Mouse (Mus musculus): ENCODE measurements around the gene Gpam.
"Not testable (repeated sequence)": the region's sequence is repeated elsewhere in the genome, so short reads cannot be mapped to it uniquely, and the experiment has no call there.

Gpam gene

DNA sequence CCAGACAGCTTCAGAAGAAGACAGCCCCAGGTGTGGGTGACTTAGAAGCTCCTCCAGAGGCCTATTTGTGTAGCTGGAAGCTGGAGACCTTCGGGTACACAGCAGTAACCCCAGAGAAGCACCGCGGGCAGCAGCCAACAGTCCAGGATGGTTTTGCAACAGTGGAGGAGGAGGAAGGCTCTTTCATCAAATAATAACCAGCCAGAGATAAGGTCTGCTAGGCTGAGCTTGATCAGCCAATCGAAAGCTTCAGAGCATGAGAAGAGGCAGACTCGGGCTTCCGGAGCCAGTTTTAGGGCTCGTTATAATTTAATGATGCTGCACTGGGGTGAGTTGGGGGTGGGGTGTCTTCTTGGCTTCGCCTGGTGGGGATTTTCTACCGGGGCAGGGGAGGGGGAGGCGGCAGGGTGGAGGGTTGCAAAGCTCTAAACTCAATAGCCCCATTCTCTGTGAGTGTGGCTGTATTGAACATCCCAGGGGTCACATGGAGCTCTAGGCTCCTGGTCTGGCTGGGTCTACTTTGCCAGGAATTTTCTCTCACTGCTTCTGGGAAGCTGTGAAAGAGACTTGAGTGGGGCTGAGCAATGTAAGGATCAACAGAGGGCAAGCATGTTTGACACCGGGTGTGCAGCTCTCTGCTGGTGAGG, at the start of gene Gpam:
Gpam (minus strand) TSS at position 167 of the 647 bp plus-strand sequence.
- DNase-seq (ENCODE audit: low read depth, low spot score), result no peak

DNA sequence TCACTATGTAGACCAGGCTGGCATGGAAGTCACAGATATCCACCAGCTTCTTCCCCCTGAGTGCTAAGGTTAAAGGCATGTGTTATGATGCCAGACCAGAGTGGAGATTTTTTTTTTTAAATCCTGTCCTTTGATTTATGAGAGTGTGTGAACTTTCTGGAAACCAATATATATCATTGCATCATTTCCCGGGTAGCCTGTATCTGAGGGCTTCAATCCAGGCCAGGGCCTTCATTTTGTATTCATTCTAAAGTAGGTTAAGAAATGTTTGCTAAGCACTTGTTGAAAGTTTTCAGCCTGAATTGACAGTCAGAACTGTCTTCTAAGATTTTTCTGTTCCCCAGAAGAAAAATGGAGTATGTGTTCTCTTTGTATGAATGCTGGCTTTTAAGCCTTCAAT, 44.5 kb upstream of the Gpam start:
- no peak for DNase-seq (ENCODE audit: low read depth, low spot score)

DNA sequence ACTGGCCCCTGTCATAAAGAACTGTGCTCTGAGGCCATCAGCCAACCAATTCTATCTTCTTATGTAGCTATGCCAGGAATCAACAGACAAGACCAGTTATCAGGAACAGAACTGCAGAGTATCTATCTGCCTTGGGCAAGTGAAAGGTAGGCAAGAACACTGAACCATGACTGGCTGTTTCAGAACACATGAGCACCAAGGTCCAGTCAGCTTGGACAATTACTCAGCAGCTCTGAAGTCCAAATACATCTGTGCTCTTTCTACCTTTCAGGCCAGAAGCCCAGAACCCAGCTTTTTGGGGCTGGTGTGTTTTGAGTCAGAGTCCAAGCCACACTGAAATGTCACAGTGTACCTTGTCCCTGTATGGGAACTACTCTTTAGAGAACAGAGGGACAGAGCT, 43.4 kb upstream of the Gpam start:
- DNase-seq (ENCODE audit: low read depth, low spot score), result no peak

DNA sequence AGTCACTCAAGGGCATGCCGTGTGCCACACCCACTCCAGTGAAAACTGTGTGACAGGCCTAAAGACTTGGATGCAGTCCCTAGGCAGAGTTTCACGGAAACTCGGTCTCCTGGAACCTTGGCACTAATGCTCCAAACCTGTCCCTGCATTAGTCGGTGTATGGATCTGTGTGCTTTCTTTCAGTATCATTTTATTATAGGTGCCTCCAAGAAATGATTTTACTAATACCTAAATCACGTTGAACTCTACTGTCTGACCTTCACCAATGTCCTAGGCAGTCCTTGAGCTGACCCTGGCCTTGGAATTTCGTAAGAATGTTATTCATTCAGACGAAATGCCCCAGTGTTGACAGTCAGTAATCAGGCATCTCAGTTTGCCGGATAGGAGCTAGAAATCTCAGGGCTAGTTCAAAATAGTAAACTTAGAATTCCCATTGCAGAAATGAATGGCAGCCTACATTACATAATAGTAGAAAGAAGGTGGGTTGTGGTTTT, 42.2 kb upstream of the Gpam start:
- not testable (repeated sequence) for DNase-seq (ENCODE audit: low read depth, low spot score)

DNA sequence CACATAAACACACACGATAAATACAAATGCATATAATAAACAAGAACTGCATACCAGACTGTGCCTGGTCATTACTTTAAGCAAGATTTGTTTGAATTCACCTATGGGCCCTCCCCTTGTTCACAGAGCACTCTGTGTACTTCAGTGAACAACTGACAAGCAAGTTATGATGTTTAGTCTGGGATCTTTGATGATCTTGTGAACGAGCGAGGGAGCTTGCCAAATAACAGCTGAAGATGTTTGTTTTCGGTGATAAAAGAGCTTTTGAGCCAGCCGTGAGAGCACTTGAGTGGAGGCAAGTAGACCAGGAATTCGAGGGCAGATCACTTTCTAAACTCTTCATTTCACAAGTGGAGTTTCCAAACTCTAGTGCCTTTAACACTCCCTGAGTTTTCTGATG, 41.3 kb upstream of the Gpam start:
- no peak for DNase-seq (ENCODE audit: low read depth, low spot score)

DNA sequence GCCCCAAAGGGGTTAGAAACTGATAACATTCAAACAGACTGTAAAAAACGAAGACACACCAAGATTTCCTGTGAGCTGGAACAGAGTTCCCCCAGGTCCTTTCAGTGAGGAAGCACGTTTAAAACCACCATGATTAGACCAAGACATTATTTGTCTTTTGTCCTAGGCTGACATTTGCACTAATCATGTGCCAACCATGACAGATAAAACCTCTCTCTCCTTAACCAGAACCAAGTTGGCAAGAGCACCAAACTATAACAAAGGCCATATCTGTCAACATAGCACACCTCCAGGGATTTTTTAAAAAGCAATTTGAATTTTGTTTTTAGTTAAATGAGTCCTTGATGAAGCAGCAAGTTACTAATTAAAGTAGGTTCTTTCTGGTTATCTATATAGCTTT, 40.7 kb upstream of the Gpam start:
- no peak for DNase-seq (ENCODE audit: low read depth, low spot score)

DNA sequence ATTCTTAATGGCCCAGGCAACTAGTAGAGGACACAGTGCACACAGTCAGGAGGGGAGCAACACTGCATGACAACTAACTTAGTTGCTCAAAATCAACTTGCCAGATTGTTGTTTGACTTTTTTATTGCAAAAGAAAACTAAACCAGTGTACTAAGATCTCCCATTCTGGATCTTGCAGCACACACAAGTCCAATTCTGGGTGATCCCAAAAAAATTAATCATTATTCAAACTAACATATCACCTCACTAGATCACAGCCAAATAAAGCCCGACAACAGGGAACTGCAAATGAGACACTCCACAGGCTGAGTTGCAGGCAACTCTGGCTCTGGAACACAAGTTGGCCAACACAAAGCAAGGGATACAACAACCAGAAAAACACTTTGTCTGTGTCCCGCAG, 39.7 kb upstream of the Gpam start:
- DNase-seq (ENCODE audit: low read depth, low spot score), result no peak

DNA sequence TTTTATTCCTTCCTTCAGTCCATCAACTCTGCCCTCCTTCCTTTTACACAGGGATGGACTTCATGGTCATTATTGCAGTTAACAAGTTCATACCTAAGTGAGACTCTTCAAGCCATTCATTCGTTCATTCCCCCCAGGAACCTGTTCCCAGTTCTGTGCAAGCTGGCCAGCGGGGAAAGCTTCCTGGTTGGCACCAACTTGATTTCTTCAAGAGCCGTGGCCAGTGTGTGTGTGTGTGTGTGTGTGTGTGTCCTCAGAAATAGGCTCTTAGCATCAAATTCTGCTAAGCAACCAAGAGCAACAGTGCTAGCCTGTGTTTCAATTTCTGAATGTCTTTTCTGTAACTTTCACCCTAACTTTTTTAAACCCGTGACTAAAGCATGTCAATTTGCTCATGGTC, 38.9 kb upstream of the Gpam start:
- DNase-seq (ENCODE audit: low read depth, low spot score), result no peak

DNA sequence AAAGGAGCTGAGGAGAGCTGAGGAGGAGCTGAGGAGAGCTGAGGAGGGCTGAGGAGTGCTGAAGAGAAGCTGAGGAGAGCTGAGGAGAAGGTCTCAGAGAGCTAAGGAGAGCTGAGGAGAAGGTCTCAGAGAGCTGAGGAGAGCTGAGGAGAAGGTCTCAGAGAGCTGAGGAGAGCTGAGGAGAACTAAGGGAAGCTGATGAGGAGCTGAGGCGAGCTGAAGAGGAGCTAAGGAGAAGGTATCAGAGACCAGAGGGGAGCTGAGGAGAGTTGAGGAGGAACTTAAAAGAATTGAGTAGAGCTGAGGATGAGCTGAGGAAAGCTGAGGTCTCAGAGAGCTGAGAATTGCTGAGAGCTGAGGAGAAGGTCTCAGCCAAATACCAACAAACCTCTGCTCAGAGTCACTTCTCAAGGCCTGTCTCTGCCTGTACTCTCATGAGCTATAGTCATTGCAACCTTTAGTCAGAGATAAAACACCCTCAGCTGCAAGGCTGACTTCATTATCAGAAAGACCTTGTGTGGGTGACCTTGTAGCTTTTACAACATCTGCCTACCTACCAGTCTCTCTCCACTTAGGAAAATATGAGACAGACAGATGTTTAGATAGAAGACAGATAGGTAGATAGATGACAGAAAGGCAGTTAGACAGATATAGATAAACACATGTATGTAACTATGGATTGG, 38.3 kb upstream of the Gpam start:
- DNase-seq (ENCODE audit: low read depth, low spot score), result no peak

DNA sequence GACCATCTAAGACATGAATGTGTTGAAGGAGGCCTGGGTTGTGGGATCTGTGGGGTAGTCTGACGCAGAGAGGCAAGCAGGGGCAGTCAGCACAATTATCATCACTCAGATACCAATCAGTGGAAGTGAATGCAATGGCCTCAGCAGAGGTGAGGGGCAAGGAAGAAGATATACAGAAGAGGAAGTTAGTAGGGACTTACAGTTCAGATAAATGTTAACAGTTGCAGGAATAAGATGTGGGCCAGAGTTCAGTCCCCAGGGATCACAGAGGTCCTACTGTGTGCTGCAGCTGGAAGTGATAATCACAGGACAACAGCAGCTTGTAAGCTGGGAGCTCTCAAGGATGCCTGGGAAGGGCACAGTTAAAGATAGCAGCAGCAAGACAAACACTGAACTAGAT, 37.1 kb upstream of the Gpam start:
- DNase-seq (ENCODE audit: low read depth, low spot score), result no peak

DNA sequence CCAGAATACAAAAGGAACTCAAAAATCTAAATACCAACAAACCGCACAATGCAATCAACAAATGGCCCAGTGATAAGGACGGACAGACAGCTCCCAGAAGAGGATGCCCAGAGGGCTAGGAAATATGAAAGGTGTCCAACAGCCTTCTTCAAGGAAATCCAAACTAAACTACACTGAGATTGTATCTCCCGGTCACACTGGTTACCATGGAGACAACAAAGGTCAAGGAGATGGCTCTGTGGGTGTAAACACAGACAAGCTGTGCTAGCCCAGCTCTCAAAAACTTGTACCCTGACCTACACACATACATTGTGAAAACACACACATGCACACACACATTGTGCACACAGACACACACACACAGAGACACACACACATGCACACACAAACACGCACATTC, 35.2 kb upstream of the Gpam start:
- no peak for DNase-seq (ENCODE audit: low read depth, low spot score)

DNA sequence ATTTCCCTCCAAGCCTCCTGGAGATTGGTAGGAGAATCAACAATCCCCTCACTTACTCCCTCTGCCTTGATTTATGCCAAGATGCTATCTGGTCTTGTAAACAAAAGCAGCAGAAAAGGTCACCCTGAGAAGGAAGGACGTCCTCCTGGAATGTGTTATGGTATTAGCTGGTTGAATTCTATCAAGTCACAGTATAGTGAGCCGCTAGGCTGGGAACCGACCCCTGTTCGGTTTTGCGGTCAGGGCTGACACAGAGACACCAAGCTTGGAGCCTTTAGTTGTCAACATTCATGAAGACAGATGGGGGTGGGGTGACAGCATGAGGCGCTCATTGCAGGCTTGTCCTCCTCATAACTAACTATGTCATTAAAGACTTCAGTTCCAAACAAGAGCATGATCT, 32.8 kb upstream of the Gpam start:
- DNase-seq (ENCODE audit: low read depth, low spot score), result no peak

DNA sequence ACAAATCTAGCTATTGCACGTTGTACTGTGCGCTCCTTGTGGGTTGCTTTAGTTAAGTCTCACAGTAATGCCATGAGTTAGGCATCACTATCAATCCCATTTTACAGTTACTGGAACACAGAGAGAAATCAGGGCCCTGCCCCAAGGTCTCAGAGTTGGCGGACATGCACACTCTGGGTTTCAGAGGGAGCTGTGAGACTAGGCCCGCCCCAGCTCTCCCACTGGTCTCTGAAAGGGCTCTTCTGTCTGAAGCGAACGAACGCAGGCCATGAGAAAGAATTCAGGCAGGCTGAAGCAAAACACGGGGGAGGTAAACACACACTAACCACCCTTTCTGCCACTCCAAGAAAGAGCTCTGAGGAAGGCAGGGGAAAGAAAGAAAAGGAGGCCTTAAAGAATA, 31.6 kb upstream of the Gpam start:
- no peak for DNase-seq (ENCODE audit: low read depth, low spot score)

DNA sequence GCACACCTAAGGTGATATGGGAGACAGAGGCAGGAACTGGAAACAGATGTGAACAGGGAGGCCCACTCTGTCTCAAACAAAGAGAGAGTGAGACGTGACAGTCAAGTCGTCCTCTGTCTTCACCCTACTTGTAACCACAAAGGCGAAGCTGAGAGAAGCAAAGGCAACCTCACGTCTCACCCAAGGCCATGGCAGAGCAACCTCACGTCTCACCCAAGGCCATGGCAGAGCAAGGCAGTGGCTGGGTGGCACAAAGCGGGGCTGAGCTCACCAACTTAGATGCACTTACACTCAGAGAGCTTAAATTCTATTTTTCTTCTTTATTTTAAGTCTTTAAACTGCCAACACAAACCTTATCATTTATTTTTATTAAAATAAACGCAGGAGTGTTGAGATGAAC, 30.0 kb upstream of the Gpam start:
- no peak for DNase-seq (ENCODE audit: low read depth, low spot score)

DNA sequence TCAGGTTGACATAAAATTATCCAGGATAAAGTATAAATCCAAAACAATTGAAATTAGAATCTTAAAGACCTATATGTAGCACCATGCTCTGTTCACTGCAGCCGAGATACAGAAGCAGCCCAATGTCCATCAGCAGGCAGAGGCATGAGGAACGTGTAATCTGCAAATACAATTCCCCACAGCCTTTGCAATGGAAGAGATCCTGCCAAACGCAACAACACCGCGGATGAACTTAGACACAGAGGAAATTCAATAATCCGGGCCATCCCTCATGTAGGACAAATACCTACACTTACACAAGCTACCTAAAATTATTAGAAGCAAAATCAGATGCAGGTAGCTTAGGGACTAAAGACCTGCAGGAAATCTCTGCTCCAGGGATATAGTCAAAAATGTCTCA, 25.9 kb upstream of the Gpam start:
- no peak for DNase-seq (ENCODE audit: low read depth, low spot score)

DNA sequence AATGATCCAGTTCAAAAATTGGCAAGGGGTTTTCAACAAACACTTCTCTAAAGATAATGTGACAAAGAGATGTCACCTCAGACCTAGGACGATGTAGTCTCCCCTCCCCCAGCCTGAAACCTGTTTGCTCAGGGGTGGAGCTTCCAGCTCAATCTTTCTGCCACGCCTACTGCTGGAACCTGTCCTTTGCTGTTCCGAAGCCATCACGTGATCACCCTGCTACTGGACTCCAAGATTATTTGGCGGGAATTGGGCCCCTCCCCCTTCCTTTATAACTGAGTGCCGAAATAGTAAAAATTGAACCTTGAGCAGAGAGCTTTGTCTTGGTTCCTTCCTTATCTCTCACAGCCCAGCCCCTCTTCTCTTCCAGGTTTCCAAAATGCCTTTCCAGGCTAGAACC, 25.2 kb upstream of the Gpam start:
- not testable (repeated sequence) for DNase-seq (ENCODE audit: low read depth, low spot score)

DNA sequence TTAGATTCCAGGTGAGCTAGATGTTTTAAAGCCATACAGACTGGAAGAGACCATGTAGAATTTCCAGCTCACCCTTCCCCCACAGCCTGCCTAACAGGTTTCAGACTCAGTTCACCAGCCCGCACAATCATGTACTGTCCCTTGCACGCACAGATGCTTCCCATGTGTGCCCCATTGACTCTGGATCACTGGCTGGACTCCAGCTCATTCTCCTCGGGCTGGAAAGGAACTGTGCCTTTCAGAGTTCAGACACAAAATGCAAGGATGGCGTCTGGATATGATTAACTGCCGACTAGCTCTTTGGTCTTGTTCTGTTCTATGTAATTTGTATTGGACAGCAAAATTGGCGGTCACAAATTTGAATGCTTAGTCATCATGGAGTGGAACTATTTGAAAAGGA, 22.6 kb upstream of the Gpam start:
- peak; percentile 41 for DNase-seq (ENCODE audit: low read depth, low spot score)

DNA sequence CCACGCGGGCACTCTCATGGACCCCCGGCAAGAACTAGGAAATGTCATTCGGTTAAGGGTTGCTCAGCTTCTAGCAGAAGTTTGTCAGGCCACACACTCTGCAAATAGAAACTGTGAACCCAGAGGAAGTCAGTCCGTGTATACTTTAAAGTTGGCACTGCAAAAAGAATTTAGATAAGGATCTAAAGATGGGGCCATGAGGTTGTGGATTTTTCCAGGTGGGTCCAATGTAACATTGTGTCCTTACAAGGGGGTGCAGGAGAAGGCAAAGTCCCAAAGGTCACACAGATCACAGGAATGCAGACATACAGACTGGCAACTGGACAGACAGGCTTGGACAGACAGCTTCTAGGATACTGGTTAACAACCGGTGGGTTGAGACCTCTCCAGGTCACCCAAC, 21.1 kb upstream of the Gpam start:
- no peak for DNase-seq (ENCODE audit: low read depth, low spot score)

DNA sequence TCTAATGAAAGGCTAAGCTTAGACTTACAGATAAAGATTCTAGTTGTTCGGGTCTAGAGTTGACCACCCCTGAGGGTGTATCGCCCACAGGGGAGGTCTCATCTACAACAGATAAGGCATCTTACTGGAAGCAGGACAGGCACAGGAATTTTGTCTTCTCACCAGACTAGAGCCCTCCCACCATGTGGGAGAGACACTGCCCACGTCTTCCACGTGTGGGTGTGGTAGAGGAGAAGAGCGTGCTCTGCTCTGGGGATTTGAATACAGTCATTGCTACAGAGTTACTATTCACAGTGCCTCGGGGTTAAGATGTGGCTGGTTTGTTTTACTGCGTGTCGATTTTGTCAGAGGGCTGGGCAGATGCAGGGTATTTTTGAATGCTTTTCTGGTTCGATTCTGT, 20.5 kb upstream of the Gpam start:
- no peak for DNase-seq (ENCODE audit: low read depth, low spot score)

DNA sequence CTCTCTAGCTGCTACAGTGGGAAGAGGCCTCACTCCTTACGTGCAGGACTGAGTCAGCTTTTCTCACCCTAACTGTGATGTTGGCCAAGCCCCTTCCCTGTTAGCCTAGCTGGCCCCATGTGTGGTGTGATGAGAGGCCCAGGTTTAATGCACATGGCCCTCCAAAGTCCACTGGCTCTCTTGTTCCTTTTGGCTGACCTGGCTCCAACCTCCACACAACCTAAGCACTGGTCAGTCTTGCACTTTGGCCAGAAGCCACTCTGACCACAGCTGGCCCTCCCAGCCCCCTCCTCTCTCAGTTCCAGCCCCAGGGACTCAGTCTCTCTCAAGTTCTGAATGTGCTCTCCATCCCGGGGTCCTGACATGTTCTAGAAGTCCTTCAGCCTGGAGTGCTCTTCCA, 18.1 kb upstream of the Gpam start:
- no peak for DNase-seq (ENCODE audit: low read depth, low spot score)

DNA sequence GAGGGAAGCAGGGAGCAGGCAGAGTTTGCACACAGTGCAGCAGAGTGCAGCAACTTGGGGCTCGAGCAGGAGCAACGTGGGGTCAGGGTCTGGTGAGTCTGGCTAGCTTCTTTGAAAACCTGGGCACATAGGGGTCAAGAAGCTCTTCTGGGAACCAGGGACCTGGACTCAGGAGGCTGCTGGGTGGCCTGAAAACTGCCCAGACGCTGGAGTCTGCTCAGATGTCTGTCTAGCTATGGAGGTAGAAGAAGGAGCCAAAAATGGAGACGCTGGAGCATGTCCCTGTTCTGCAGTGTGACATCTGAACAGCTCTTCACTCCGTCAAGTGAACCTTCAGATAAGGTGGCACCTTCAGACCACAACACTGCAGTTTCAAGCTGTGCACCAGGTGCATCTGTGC, 17.7 kb upstream of the Gpam start:
- DNase-seq (ENCODE audit: low read depth, low spot score), result no peak

DNA sequence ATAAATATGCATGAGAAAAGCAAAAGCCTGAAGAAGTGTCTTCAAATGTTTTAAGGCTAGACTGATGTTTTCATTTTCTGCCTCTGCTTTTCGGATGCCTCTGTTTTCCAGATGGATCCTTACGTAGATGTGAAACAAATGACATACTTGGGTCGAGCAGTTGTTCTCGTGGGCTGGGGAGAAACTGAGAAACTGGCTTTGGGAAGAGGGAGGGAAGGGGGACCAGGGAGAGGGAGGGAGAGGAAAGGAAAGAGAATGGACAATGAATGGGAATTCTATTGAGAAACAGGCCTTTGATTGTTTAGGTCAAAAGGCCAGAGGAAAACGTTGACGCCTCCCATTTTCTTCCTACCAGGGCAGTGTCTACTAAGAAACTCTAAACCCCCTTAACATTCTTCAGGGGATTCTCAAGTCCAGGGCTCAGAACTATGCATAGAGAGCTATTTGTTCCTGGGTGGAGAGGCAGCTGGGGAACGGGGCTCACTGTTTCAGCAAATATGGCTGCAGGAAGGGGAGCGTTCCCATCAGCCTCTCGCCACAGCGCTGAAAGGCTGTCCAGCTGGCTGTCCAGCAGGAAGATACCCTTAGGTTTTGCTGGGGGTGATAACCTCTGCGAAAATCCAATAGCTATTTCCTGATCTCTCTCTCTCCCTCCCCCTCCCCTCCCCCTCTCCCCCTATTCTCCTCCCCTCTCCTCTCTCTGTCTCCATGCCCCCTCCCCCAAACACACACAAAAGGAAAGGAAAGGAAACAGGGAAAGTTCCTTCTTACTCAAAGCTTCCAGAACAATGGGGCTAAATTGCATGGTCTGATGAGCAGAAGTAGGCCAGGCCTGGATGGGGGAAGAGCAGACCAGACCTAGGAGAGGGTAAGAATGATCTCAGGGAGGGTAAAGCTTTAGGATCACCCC, 16.6 kb upstream of the Gpam start:
- peak; percentile 58 for DNase-seq (ENCODE audit: low read depth, low spot score)

DNA sequence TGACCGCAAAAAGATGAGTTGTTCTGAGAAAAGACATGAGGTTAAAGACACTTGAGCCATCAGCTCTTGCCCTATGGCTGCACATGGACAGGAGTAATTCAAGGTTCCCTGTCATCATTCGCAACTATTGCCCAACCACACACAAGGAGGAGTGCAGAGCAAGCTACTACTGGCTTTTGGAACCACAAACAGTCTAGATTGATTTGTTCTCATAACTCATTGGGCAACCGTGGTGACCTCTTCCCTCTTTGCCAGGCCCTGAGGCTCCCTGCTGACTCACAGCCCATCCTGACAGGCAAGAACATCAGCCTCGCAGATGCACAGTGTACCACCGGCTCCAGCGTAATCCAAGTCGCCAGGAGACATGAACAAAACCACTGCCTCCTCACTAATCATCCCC, 12.3 kb upstream of the Gpam start:
- DNase-seq (ENCODE audit: low read depth, low spot score), result no peak
